Mouse (Mus musculus): ENCODE measurements around the gene Chfr.

Gene Chfr

DNA sequence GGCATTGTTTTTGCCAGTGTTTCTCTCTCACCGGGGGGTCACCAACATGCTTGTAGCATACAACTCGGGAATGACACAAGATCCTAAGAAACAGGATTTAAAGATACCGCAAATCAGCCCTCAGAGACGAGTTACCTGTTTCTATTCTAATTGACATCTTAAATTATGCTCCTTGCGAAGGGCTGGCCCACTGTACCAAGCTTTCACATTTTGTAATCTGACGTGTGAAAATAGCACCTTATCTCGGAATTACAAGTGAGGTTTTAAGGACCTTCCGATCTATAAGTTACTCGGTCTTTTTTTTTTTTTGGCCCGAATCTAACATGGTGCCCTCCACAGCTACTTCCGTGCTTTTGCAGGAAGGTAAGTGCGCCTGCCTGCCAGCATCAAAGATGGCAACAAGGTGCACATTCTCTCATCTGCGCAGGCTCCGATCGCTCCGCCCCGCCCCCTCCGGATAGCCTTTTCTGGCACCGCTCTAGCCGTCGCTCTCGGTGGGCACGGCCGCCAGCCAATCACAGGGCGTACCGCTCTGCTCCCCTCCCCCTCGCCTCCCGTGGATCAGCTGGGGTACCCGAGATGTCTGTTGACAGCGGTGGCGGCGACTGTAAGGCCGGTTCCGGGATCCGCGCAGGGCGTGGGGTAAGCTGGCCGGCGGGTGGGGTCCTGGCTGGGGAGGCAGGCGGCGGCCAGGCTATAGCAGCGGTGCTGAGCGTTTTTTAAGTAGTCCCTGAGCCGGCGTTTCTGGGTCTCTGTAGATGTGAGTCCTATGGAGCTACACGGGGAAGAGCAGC is at the start of gene Chfr:
Gene Chfr, plus strand, starts transcription at position 550 of the 794 bp plus-strand sequence.
- in situ Hi-C loops (cut with MboI, MseI) = no loop called here

DNA sequence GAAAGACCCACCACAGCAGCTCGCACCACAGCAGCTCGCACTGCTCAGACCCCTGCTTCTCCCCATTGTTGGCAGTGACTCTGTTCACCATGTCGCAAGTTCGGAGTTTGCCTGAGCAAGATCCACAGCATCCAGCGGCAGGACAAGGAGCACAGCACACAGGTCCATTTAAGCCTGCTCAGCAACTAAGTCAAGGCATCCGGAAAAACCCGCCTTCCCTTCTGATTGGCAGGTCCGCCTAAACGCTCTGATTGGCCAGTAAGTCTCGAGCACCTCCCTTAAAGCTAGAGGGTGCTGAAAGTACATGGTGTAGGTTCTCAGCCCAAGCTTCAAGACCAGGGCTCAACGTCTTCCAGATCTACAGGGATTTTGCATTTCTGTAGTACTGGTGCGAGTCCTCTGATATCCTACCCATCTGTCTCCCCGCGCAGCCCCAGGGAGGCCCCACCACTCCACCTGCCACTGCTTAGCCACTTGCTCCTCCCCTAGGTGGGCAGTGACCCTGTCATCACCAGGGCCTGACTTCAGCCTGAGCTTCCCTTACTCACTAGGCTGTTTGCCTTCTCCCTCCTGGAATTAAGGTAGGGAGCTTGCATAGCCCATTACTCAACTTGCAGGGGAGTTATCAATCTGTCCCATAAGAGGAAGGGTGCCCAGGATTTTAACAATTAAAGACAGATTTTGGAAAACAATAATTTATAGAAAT is 49.3 kb upstream of the Chfr start:
- in situ Hi-C loops (cut with MboI, MseI) = no loop called here

GRCm38 (mm10) chr5:110091546-110091945 is 44.1 kb upstream of the Chfr start:
- in situ Hi-C loops (cut with MboI, MseI) = no loop called here

- in situ Hi-C loops (cut with MboI, MseI) = no loop called here
Measured at GRCm38 (mm10) chr5:110094030-110094846, 41.4 kb upstream of the Chfr start, which contains the start of gene Gm35315. Gm35315 (minus strand) TSS chr5:110094420.

DNA sequence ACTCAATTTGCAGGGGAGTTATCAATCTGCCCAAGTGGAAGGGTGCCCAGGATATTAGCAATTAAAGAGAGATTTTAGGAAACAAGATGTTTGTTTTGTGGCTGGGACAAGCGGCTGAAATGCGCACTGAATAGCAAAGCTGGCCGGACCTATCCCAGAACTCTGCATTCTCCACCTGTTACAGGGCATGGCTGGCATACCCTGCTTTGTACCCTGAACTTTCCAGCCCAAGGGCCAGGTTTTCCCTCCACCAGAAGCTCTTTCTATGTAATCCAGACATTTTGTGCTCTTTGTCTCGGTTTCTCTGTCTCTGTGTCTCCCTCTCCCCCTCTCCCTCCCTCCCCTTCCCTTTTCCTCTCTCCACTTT is 40.8 kb upstream of the Chfr start:
- in situ Hi-C loops (cut with MboI, MseI) = no loop called here

DNA sequence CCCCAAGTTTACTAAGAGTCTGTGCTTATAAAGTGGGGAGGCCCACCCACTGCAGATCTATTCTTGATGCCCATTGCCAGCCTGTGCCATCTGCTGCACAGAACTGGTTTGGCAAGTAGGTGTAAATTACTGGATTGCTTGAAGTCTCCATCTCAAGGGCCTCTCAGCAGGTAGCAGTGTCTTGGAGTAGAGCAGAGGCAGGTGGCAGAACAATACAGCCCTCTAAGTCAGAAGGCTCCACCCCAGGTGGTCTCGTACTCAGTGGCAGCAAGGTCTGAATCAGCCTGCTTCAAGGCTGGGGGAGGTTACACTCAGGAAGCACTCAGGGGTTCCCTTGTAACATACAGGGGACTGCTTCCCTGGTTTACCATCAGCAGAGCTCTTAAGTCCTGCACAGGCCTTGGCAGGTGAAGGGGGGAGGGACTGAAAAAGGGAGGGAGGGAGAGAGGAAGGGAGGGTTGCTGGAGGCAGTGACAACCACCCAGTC is 36.6 kb upstream of the Chfr start:
- in situ Hi-C loops (cut with MboI, MseI) = no loop called here

GRCm38 (mm10) chr5:110099656-110100580 is 35.7 kb upstream of the Chfr start, which contains the start of gene Plcxd1:
Plcxd1 (plus strand) TSS chr5:110099969.
- in situ Hi-C loops (cut with MboI, MseI) = loop anchor here (5.0 to 10.0 kb wide), 4 partner anchors 45 to 548 kb away; partner anchors contain the start of gene Gm15446

GRCm38 (mm10) chr5:110100921-110101631 is 34.6 kb upstream of the Chfr start:
- in situ Hi-C loops (cut with MboI, MseI) = loop anchor here (5.0 to 10.0 kb wide), 4 partner anchors 46 to 549 kb away; partner anchors contain the start of gene Gm15446

GRCm38 (mm10) chr5:110101716-110102347 is 33.8 kb upstream of the Chfr start:
- in situ Hi-C loops (cut with MboI, MseI) = loop anchor here (5.0 to 10.0 kb wide), 4 partner anchors 47 to 550 kb away; partner anchors contain the start of gene Gm15446

- in situ Hi-C loops (cut with MboI, MseI) = loop anchor here (5.0 to 10.0 kb wide), 4 partner anchors 48 to 550 kb away; partner anchors contain the start of gene Gm15446
Measured at GRCm38 (mm10) chr5:110102429-110102828, 33.2 kb upstream of the Chfr start.

- in situ Hi-C loops (cut with MboI, MseI) = loop anchor here (5.0 to 10.0 kb wide), 4 partner anchors 48 to 551 kb away; partner anchors contain the start of gene Gm15446
Measured at GRCm38 (mm10) chr5:110102853-110103625, 32.6 kb upstream of the Chfr start.

DNA sequence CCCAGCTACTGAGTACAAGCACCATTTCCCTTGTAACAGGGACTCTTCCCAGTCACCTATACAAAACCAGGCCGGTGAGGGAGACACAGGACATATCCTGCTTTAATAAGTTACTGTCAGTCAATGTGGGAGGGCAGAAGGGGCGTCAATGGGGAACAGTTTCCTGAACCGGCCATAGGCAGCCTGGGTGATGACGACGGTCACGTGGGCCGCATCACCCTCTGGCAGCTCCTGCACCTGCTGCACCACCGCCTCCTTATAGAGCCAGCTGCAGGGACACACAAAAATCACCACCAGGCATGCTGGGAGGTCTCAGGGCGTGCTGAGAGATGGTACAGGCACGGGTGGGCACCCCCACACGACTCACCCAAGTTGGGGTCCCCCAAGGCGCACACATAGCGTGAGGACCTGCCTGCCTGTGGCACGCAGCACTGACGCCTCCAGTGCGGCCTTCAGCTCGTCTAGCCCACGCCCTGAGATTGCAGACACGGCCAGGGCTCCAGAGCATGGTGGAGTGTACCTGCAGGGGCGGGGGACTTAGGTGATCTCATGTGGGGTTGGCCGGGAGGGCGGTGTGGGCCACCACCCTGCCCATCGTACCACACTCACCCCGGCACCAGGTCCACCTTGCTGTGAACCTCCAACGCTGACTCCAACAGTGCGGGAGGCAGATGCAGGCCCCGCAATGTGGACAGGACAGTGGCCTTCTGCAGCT is 31.6 kb upstream of the Chfr start:
- in situ Hi-C loops (cut with MboI, MseI) = loop anchor here (5.0 to 10.0 kb wide), 4 partner anchors 49 to 552 kb away; partner anchors contain the start of gene Gm15446

- in situ Hi-C loops (cut with MboI, MseI) = loop anchor here (5.0 to 10.0 kb wide), 5 partner anchors 50 to 552 kb away; partner anchors contain the start of genes Gm15446 and Golga3
Measured at GRCm38 (mm10) chr5:110104616-110105380, 30.8 kb upstream of the Chfr start.

DNA sequence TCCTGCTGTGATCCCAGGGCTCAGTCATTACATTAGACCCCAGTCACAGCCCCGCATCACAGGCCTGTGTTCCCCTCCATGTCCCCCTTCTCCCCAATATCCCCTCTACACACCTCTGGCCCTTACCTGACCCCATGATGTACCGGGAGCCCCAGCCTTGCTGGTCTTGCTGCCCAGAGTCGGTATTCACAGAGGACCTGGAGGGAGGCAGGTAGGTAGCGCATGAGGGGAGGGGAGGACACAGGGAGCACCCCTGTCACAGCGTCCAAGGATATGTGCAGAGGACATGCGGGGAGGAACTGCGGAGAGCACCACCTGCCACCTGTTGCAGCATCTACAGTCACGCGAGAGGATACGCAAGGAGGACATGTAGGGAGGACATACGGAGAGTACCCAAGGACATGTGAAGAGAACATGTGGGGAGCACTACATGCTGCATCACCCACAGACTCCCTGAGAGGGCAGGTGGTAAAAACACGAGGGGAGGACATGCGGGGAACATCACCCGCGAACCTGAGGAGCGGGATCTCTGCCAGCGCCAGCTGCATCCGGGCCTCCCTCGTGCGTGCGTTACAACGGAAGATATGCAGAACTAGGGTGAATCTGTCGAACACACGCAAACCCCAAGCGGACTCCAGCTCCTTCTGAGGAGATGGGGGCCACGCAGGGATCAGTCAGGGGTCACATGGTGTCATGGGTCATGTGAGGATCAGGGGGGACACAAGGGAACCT is 29.3 kb upstream of the Chfr start:
- in situ Hi-C loops (cut with MboI, MseI) = loop anchor here (5.0 to 10.0 kb wide), 4 partner anchors 52 to 242 kb away; partner anchors contain the start of genes Gm15446 and Golga3

GRCm38 (mm10) chr5:110106901-110107564 is 28.6 kb upstream of the Chfr start:
- in situ Hi-C loops (cut with MboI, MseI) = loop anchor here (5.0 to 10.0 kb wide), 4 partner anchors 52 to 242 kb away; partner anchors contain the start of genes Gm15446 and Golga3
